Mouse (Mus musculus) cerebellum, adult (tissue): ENCODE data around the gene Cyp3a11.
"Not testable (repeated sequence)": the region's sequence is repeated elsewhere in the genome, so short reads cannot be mapped to it uniquely, and the experiment has no call there.

Source experiments
- ATAC-seq: cut with Nextera tagmentation; 2 replicates; pipeline ENCODE4 v1.9.2; 2017; ENCODE audit warnings: mild to moderate bottlenecking, moderate library complexity, mixed read lengths; ENCODE audit not compliant: insufficient number of reproducible peaks, low FRiP score, low TSS enrichment

Cyp3a11 gene

GRCm38 (mm10) chr5:145879688-145880087, at the start of gene Cyp3a11:
Gene Cyp3a11 (minus strand): TSS chr5:145879964.
- ATAC-seq = no peak

- ATAC-seq = no peak
Measured at GRCm38 (mm10) chr5:145912912-145913311, 33.1 kb upstream of the Cyp3a11 start.

GRCm38 (mm10) chr5:145911781-145912180, 32.0 kb upstream of the Cyp3a11 start:
- ATAC-seq = no peak

- not testable (repeated sequence) for ATAC-seq
Measured at GRCm38 (mm10) chr5:145906937-145907336, 27.2 kb upstream of the Cyp3a11 start.

GRCm38 (mm10) chr5:145904535-145904934, 24.8 kb upstream of the Cyp3a11 start:
- ATAC-seq = no peak

GRCm38 (mm10) chr5:145903349-145903748, 23.6 kb upstream of the Cyp3a11 start:
- no peak for ATAC-seq

- ATAC-seq = no peak
Measured at GRCm38 (mm10) chr5:145900436-145900990, 20.7 kb upstream of the Cyp3a11 start.

- ATAC-seq = no peak
Measured at GRCm38 (mm10) chr5:145897271-145897670, 17.5 kb upstream of the Cyp3a11 start.

GRCm38 (mm10) chr5:145881207-145881606, 1.4 kb upstream of the Cyp3a11 start:
- ATAC-seq = no peak

GRCm38 (mm10) chr5:145867433-145867832, 12.3 kb downstream of the Cyp3a11 start:
- not testable (repeated sequence) for ATAC-seq

GRCm38 (mm10) chr5:145805796-145806195, 74.0 kb downstream of the Cyp3a11 start, which contains the start of gene Cyp3a44:
Gene Cyp3a44 (minus strand): TSS chr5:145805874.
- ATAC-seq = not testable (repeated sequence)
